Mouse (Mus musculus) ES-E14 (cell line): Measurements from ENCODE around the gene Apobec1. TPM values are rescaled to one million over a fixed set of nuclear protein-coding genes. Genes with fewer than 3 reads are reported as not detected.

Experiments used
- DNase-seq: peaks from one replicate; pipeline ENCODE4 v3.0.0-alpha.2; 2013; ENCODE audit warnings: low read depth, low spot score
- H3K27ac ChIP-seq: 2 replicates; pipeline ENCODE4 v1.5.1; 2012; ENCODE audit warnings: low read depth, mild to moderate bottlenecking, low read length, moderate library complexity, mixed read lengths; ENCODE audit not compliant: poor library complexity, insufficient read depth, severe bottlenecking
- H3K36me3 ChIP-seq: 2 replicates; pipeline ENCODE4 v1.6.1; 2012; ENCODE audit warnings: mild to moderate bottlenecking, low read length, moderate library complexity, mixed read lengths; ENCODE audit not compliant: control insufficient read depth, poor library complexity, insufficient read depth, severe bottlenecking
- H3K4me1 ChIP-seq, 2 experiments: fragments of 150-350 bp in 1 of 2; sonication (generic) in 1 of 2; 2 replicates each; pipeline ENCODE4 v1.6.1; 2012; ENCODE audit warnings: low read length in 2 of 2, mild to moderate bottlenecking in 1 of 2, mixed read lengths in 1 of 2; ENCODE audit not compliant: control insufficient read depth in 2 of 2, insufficient read depth in 2 of 2, poor library complexity in 1 of 2
- H3K4me3 ChIP-seq, 2 experiments: fragments of 150-350 bp in 1 of 2; sonication (generic) in 1 of 2; 2 replicates each; pipeline ENCODE4 v1.5.1; 2012; ENCODE audit warnings: low read length in 2 of 2, low read depth in 1 of 2, mild to moderate bottlenecking in 1 of 2, mixed read lengths in 1 of 2; ENCODE audit not compliant: insufficient read depth in 1 of 2, poor library complexity in 1 of 2, severe bottlenecking in 1 of 2
- H3K9ac ChIP-seq: 2 replicates; pipeline ENCODE4 v1.6.1; 2012; ENCODE audit warnings: low read depth, mild to moderate bottlenecking, low read length, mixed read lengths; ENCODE audit not compliant: poor library complexity, insufficient read depth, severe bottlenecking
- H3K9me3 ChIP-seq: fragments of 150-350 bp; sonication (generic); 2 replicates; pipeline ENCODE4 v1.6.1; 2012; ENCODE audit warnings: low read depth, mild to moderate bottlenecking, low read length; ENCODE audit not compliant: control insufficient read depth, insufficient read depth
- CHD2 ChIP-seq: IDR thresholded peaks from 2 replicates; pipeline ENCODE4 v1.6.1; 2014; ENCODE audit warnings: mild to moderate bottlenecking, low read depth, low read length, inconsistent platforms
- HCFC1 ChIP-seq: IDR thresholded peaks from 2 replicates; pipeline ENCODE4 v1.6.1; 2012; ENCODE audit warnings: low read length, inconsistent platforms, borderline replicate concordance; ENCODE audit not compliant: insufficient read depth
- MAFK ChIP-seq: IDR thresholded peaks from 2 replicates; pipeline ENCODE4 v1.6.1; 2014; ENCODE audit warnings: mild to moderate bottlenecking, low read depth, low read length, inconsistent platforms; ENCODE audit not compliant: insufficient read depth
- ZC3H11A ChIP-seq: IDR thresholded peaks from 2 replicates; pipeline ENCODE4 v1.6.1; 2012; ENCODE audit warnings: low read depth, mild to moderate bottlenecking, inconsistent platforms, low read length, borderline replicate concordance
- ZNF384 ChIP-seq: IDR thresholded peaks from 2 replicates; pipeline ENCODE4 v1.6.1; 2012; ENCODE audit warnings: low read depth, low read length, inconsistent platforms
- in situ Hi-C, 2 experiments: fragments of 600-800 bp; cut with MboI; formaldehyde crosslinking; loops; one replicate each; pipeline ENCODE4 v1.15.1; 2025; ENCODE audit warnings: low sequenced_read_pairs in 2 of 2, inconsistent platforms in 1 of 2; ENCODE audit not compliant: unreplicated experiment in 2 of 2
- total RNA-seq: library from RNA; depleted of rRNA; stranded (reverse); fragments of 300-350 nt; gene quantifications from 2 replicates; pipeline ENCODE4 v1.2.3, GENCODE M21; 2012

Apobec1 gene
- total RNA-seq, 1 experiment = 5.9 TPM

GRCm38 (mm10) chr6:122626110-122626509 lies 23.9 kb upstream of the Apobec1 start, which contains the start of gene Dppa3:
Dppa3 (plus strand) TSS chr6:122626410.
- peak within 1 kb of the TSS; percentile 44; the same call in 1 of the 2 replicates for H3K27ac ChIP-seq
- H3K9me3 ChIP-seq = no peaks in the 10 kb centered on the region
- H3K4me1 ChIP-seq = peaks cover 0 to 6% of the 10 kb centered on the region in 2 experiments; a peak in 3 of 4 replicates
- H3K9ac ChIP-seq = peak within 1 kb of the TSS; percentile 31; the same call in 1 of the 2 replicates
- no peak for TF ChIP-seq MAFK
- no peak for TF ChIP-seq CHD2
- no peak for DNase-seq
- in situ Hi-C loops = no loop called here
- H3K36me3 ChIP-seq = no peaks in the 10 kb centered on the region
- H3K4me3 ChIP-seq = peak within 1 kb of the TSS; percentile 33 to 52

GRCm38 (mm10) chr6:122625156-122625555 lies 22.9 kb upstream of the Apobec1 start:
- DNase-seq = no peak
- H3K9ac ChIP-seq = no peak overlapping the region
- no peaks in the 10 kb centered on the region for H3K36me3 ChIP-seq
- H3K4me1 ChIP-seq = peaks cover 0 to 8% of the 10 kb centered on the region in 2 experiments; a peak in 3 of 4 replicates
- in situ Hi-C loops = no loop called here
- no peak overlapping the region for H3K4me3 ChIP-seq
- H3K27ac ChIP-seq = no peak overlapping the region
- no peak for TF ChIP-seq MAFK
- TF ChIP-seq CHD2 = no peak
- TF ChIP-seq HCFC1 = no peak
- TF ChIP-seq ZNF384 = no peak
- TF ChIP-seq ZC3H11A = no peak
- no peaks in the 10 kb centered on the region for H3K9me3 ChIP-seq

DNA sequence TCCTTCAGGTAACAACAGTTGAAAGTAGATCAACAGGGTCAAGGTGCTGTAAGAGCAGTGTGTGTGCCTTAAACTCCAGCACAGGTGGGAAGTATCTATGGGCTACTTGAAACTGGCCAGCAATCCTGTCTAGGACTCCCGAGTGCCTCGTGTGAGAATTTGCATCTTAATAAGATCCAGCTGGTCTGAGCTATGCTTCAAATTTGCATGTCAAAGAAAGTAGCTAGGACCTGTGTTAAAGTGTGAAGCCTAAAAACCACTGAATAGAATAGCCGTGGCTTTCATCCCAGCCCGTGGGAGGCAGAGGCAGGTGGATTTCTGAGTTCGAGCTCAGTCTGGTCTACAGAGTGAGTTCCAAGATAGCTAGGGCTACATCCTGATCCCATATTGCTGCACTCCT lies 22.2 kb upstream of the Apobec1 start:
- no peaks in the 10 kb centered on the region for H3K9me3 ChIP-seq
- H3K36me3 ChIP-seq = no peaks in the 10 kb centered on the region
- no peak overlapping the region for H3K27ac ChIP-seq
- H3K4me1 ChIP-seq = peaks cover 0 to 8% of the 10 kb centered on the region in 2 experiments; a peak in 3 of 4 replicates
- peak; percentile 64; the same call in 1 of the 2 replicates for TF ChIP-seq CHD2
- TF ChIP-seq ZNF384 = no peak
- no peak for TF ChIP-seq HCFC1
- DNase-seq = no peak
- in situ Hi-C loops = no loop called here
- no peak overlapping the region for H3K9ac ChIP-seq
- H3K4me3 ChIP-seq = no peak overlapping the region

DNA sequence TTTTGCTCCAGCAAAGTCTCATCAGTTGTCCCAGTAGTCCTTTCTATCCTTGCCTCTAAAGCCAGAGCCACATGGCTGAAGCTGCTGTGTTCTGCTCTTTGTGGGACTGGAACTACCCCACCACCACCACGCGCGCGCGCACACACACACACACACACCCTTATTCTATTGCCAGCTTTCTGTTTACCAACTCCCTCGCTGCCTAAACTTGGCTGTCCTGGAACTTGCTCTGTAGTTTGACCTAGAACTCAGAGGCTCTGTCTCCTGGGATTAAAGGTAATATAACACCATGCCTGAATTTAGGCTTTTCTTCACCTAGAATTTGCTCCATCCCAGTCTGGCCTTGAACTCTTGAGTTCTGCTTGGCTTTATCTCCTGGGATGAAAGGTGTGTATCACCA lies 18.8 kb upstream of the Apobec1 start:
- DNase-seq = no peak
- Histone ChIP-seq H3K4me3 (no peak overlapping the region), H3K4me1 (peaks cover 0 to 4% of the 10 kb centered on the region in 2 experiments; a peak in 2 of 4 replicates), H3K9ac (no peak overlapping the region), H3K36me3 (no peaks in the 10 kb centered on the region), H3K9me3 (no peaks in the 10 kb centered on the region), H3K27ac (no peak overlapping the region)
- in situ Hi-C loops = no loop called here
- TF ChIP-seq ZC3H11A (no peak), HCFC1 (no peak), ZNF384 (no peak), MAFK (no peak), CHD2 (no peak)

- Histone ChIP-seq H3K9me3 (no peaks in the 10 kb centered on the region), H3K4me3 (no peak overlapping the region), H3K4me1 (peaks cover 0 to 3% of the 10 kb centered on the region in 2 experiments; a peak in 1 of 4 replicates), H3K9ac (no peak overlapping the region), H3K36me3 (no peaks in the 10 kb centered on the region), H3K27ac (no peak overlapping the region)
- TF ChIP-seq CHD2 = no peak
- TF ChIP-seq ZC3H11A = no peak
- TF ChIP-seq HCFC1 = no peak
- TF ChIP-seq ZNF384 = no peak
- no peak for TF ChIP-seq MAFK
- DNase-seq = no peak
- in situ Hi-C loops = no loop called here
These were observed 13.8 kb upstream of the Apobec1 start for GRCm38 (mm10) chr6:122616022-122616421.
